Mouse (Mus musculus): Measurements from ENCODE around the gene D630039A03Rik. TPM values are rescaled to one million over a fixed set of nuclear protein-coding genes. Genes with fewer than 3 reads are reported as not detected.

D630039A03Rik gene
- total RNA-seq (2012; rRNA removed): 0.27 and 0.74 TPM in 2 replicates

DNA sequence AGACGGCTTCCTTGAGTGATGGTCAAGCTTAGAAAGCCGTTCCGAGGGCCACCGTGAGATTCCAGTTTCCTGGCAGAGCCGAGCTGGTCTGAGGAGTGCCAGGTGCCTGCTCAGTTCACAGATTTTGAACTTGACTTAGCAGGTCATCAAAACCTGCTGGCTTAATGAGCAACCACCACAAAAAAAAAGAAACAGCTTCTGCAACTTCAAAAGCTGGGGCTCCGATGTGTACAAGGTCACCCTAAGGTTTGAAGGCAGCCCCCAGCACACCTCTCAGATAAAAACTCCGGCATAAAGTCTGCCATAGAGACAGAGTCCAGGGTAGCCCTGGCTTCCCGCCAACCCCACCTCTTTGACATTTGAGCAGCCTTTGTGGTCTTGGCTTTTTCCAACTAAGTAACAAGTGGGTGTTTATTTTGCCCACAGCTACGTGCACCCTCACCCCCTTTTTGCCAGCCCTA lies at the start of gene D630039A03Rik:
Gene D630039A03Rik (minus strand): TSS at position 97 of the 461 bp plus-strand sequence.
- Histone ChIP-seq H3K9ac (ENCODE audit: insufficient read depth, low read depth, low read length, poor library complexity, severe bottlenecking) (no peak within 1 kb of the TSS), H3K4me3 (ENCODE audit: insufficient read depth in 1 of 2, low read depth in 1 of 2, low read length in 2 of 2, poor library complexity in 1 of 2, severe bottlenecking in 1 of 2) (peak within 1 kb of the TSS; percentile 11 to 41; a peak in 2 of 4 replicates), H3K4me1 (ENCODE audit: control insufficient read depth in 2 of 2, insufficient read depth in 2 of 2, low read length in 2 of 2, poor library complexity in 1 of 2) (peaks cover 2 to 11% of the 10 kb centered on the region in 2 experiments; a peak in 3 of 4 replicates), H3K9me3 (ENCODE audit: control insufficient read depth, insufficient read depth, low read depth, low read length) (no peaks in the 10 kb centered on the region), H3K27ac (ENCODE audit: insufficient read depth, low read depth, low read length, poor library complexity, severe bottlenecking) (no peak within 1 kb of the TSS), H3K36me3 (ENCODE audit: control insufficient read depth, insufficient read depth, low read length, poor library complexity, severe bottlenecking) (no peaks in the 10 kb centered on the region)
- TF ChIP-seq ZC3H11A (IDR thresholded peaks at IDR 0.05; ENCODE audit: borderline replicate concordance, low read depth, low read length) (no peak), ZNF384 (IDR thresholded peaks at IDR 0.05; ENCODE audit: low read depth, low read length) (no peak), HCFC1 (IDR thresholded peaks at IDR 0.05; ENCODE audit: borderline replicate concordance, insufficient read depth, low read length) (no peak), MAFK (IDR thresholded peaks at IDR 0.05; ENCODE audit: insufficient read depth, low read depth, low read length) (no peak), CHD2 (IDR thresholded peaks at IDR 0.05; ENCODE audit: low read depth, low read length) (no peak)
- in situ Hi-C loops (cut with MboI; ENCODE audit: low sequenced_read_pairs in 2 of 2, unreplicated experiment in 2 of 2): no loop called here
- DNase-seq (ENCODE audit: low read depth, low spot score): no peak

GRCm38 (mm10) chr4:57965516-57965915 lies 49.4 kb upstream of the D630039A03Rik start:
- Histone ChIP-seq H3K9me3 (ENCODE audit: control insufficient read depth, insufficient read depth, low read depth, low read length) (no peaks in the 10 kb centered on the region), H3K4me3 (ENCODE audit: insufficient read depth in 1 of 2, low read depth in 1 of 2, low read length in 2 of 2, poor library complexity in 1 of 2, severe bottlenecking in 1 of 2) (no peak overlapping the region), H3K9ac (ENCODE audit: insufficient read depth, low read depth, low read length, poor library complexity, severe bottlenecking) (no peak overlapping the region), H3K36me3 (ENCODE audit: control insufficient read depth, insufficient read depth, low read length, poor library complexity, severe bottlenecking) (no peaks in the 10 kb centered on the region), H3K4me1 (ENCODE audit: control insufficient read depth in 2 of 2, insufficient read depth in 2 of 2, low read length in 2 of 2, poor library complexity in 1 of 2) (no peaks in the 10 kb centered on the region), H3K27ac (ENCODE audit: insufficient read depth, low read depth, low read length, poor library complexity, severe bottlenecking) (no peak overlapping the region)
- TF ChIP-seq MAFK (IDR thresholded peaks at IDR 0.05; ENCODE audit: insufficient read depth, low read depth, low read length) (no peak), ZC3H11A (IDR thresholded peaks at IDR 0.05; ENCODE audit: borderline replicate concordance, low read depth, low read length) (no peak), CHD2 (IDR thresholded peaks at IDR 0.05; ENCODE audit: low read depth, low read length) (no peak), HCFC1 (IDR thresholded peaks at IDR 0.05; ENCODE audit: borderline replicate concordance, insufficient read depth, low read length) (no peak), ZNF384 (IDR thresholded peaks at IDR 0.05; ENCODE audit: low read depth, low read length) (no peak)
- no peak for DNase-seq (ENCODE audit: low read depth, low spot score)
- in situ Hi-C loops (cut with MboI; ENCODE audit: low sequenced_read_pairs in 2 of 2, unreplicated experiment in 2 of 2): no loop called here

DNA sequence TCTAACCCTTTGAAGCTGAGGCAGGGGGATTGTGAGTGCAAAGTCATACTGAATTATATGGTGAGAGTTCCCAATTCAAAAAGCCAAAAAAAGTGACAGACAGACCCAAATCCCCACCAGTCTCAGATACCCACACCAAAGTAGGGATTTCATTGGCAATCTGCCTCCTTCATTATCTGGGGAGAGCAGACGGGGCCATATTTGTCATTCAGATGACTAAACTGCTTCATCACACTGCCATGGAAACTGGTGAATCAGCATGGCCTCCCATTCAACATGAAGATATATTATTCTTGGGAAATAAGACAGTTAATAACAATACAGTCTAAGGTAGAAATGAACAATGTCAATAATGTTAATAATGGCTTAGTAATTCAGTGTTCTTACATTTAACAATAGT lies 48.0 kb upstream of the D630039A03Rik start:
- TF ChIP-seq ZC3H11A (IDR thresholded peaks at IDR 0.05; ENCODE audit: borderline replicate concordance, low read depth, low read length) (no peak), ZNF384 (IDR thresholded peaks at IDR 0.05; ENCODE audit: low read depth, low read length) (no peak), HCFC1 (IDR thresholded peaks at IDR 0.05; ENCODE audit: borderline replicate concordance, insufficient read depth, low read length) (no peak), MAFK (IDR thresholded peaks at IDR 0.05; ENCODE audit: insufficient read depth, low read depth, low read length) (no peak), CHD2 (IDR thresholded peaks at IDR 0.05; ENCODE audit: low read depth, low read length) (no peak)
- H3K9me3 ChIP-seq (ENCODE audit: control insufficient read depth, insufficient read depth, low read depth, low read length): no peaks in the 10 kb centered on the region
- in situ Hi-C loops (cut with MboI; ENCODE audit: low sequenced_read_pairs in 2 of 2, unreplicated experiment in 2 of 2): no loop called here
- H3K9ac ChIP-seq (ENCODE audit: insufficient read depth, low read depth, low read length, poor library complexity, severe bottlenecking): no peak overlapping the region
- no peak overlapping the region for H3K4me3 ChIP-seq (ENCODE audit: insufficient read depth in 1 of 2, low read depth in 1 of 2, low read length in 2 of 2, poor library complexity in 1 of 2, severe bottlenecking in 1 of 2)
- H3K36me3 ChIP-seq (ENCODE audit: control insufficient read depth, insufficient read depth, low read length, poor library complexity, severe bottlenecking): no peaks in the 10 kb centered on the region
- H3K4me1 ChIP-seq (ENCODE audit: control insufficient read depth in 2 of 2, insufficient read depth in 2 of 2, low read length in 2 of 2, poor library complexity in 1 of 2): no peaks in the 10 kb centered on the region
- no peak for DNase-seq (ENCODE audit: low read depth, low spot score)
- H3K27ac ChIP-seq (ENCODE audit: insufficient read depth, low read depth, low read length, poor library complexity, severe bottlenecking): no peak overlapping the region

GRCm38 (mm10) chr4:57959056-57959455 lies 43.0 kb upstream of the D630039A03Rik start:
- H3K36me3 ChIP-seq (ENCODE audit: control insufficient read depth, insufficient read depth, low read length, poor library complexity, severe bottlenecking): no peaks in the 10 kb centered on the region
- H3K9me3 ChIP-seq (ENCODE audit: control insufficient read depth, insufficient read depth, low read depth, low read length): no peaks in the 10 kb centered on the region
- peaks cover 0 to 4% of the 10 kb centered on the region in 2 experiments; a peak in 1 of 4 replicates for H3K4me1 ChIP-seq (ENCODE audit: control insufficient read depth in 2 of 2, insufficient read depth in 2 of 2, low read length in 2 of 2, poor library complexity in 1 of 2)
- in situ Hi-C loops (cut with MboI; ENCODE audit: low sequenced_read_pairs in 2 of 2, unreplicated experiment in 2 of 2): no loop called here
- H3K4me3 ChIP-seq (ENCODE audit: insufficient read depth in 1 of 2, low read depth in 1 of 2, low read length in 2 of 2, poor library complexity in 1 of 2, severe bottlenecking in 1 of 2): no peak overlapping the region
- TF ChIP-seq ZC3H11A (IDR thresholded peaks at IDR 0.05; ENCODE audit: borderline replicate concordance, low read depth, low read length) (no peak), MAFK (IDR thresholded peaks at IDR 0.05; ENCODE audit: insufficient read depth, low read depth, low read length) (no peak), CHD2 (IDR thresholded peaks at IDR 0.05; ENCODE audit: low read depth, low read length) (no peak), ZNF384 (IDR thresholded peaks at IDR 0.05; ENCODE audit: low read depth, low read length) (no peak), HCFC1 (IDR thresholded peaks at IDR 0.05; ENCODE audit: borderline replicate concordance, insufficient read depth, low read length) (no peak)
- no peak for DNase-seq (ENCODE audit: low read depth, low spot score)
- H3K27ac ChIP-seq (ENCODE audit: insufficient read depth, low read depth, low read length, poor library complexity, severe bottlenecking): no peak overlapping the region
- H3K9ac ChIP-seq (ENCODE audit: insufficient read depth, low read depth, low read length, poor library complexity, severe bottlenecking): no peak overlapping the region
